Mouse (Mus musculus): Measurements from ENCODE around the gene Fbxo31.

- TF ChIP-seq CTCF (IDR thresholded peaks at IDR 0.05; ENCODE audit: extremely low read depth, insufficient read length, insufficient replicate concordance, low read depth, low read length): no peak
- TF ChIP-seq POLR2A (IDR thresholded peaks at IDR 0.05; ENCODE audit: low read depth, low read length): no peak
Observed at GRCm38 (mm10) chr8:121544276-121544785, 34.3 kb downstream of the Fbxo31 start, which contains the start of gene 1700018B08Rik.

All from small intestine, adult 2 months (tissue).